Mouse (Mus musculus): ENCODE results near the gene 4930470P17Rik.
"Not testable (repeated sequence)": the region's sequence is repeated elsewhere in the genome, so short reads cannot be mapped to it uniquely, and the experiment has no call there.

The 4930470P17Rik gene

GRCm38 (mm10) chr2:170601917-170602316 is at the start of gene 4930470P17Rik:
4930470P17Rik (minus strand) TSS chr2:170602017.
- no peak for DNase-seq

- DNase-seq, result no peak
Measured at GRCm38 (mm10) chr2:170651483-170651882, 49.7 kb upstream of the 4930470P17Rik start.

DNA sequence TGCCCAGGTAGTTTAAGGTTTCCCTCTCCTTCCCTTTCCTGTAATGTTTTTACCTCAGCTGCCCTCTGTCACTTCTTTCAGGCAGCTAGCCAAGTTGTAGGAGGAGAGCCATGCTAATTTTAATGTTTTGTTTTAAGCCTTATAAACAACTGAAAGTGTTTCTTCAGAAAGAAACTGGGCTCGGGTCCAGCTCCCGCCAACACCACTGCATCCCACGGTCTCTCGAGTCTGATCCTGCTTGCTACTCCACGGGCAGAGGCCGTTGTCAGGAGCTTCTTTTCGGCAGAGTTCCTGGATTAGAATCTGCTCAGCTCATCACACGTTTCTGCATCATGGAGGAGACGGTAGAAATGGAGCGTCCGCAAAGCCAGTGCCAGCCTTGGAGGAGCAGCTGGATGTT is 46.7 kb upstream of the 4930470P17Rik start:
- DNase-seq, result peak; percentile 13

- DNase-seq, result no peak
Measured at GRCm38 (mm10) chr2:170646201-170646600, 44.4 kb upstream of the 4930470P17Rik start.

- no peak for DNase-seq
Measured at GRCm38 (mm10) chr2:170642338-170642806, 40.6 kb upstream of the 4930470P17Rik start.

DNA sequence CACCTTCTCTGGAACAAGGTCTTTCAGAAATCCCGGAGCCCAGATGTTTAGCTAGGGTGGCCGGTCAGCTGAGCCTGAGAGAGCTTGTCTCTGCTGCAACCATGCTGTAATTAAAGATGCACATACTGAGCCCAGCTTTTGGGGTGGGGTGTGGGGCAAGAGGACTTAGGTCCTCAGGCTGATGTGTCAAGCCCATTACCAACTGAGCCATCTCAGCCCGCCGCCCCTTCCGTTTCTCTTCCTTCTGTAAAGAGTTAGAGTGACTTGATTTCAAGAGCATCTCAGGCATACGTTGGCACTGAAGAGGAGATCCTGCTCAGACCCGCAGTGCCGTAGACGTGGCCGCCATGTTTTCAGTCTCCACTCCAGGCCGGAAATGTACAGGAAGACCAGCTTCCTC is 38.5 kb upstream of the 4930470P17Rik start:
- DNase-seq, result no peak

GRCm38 (mm10) chr2:170638746-170639145 is 36.9 kb upstream of the 4930470P17Rik start:
- no peak for DNase-seq

- DNase-seq, result no peak
Measured at GRCm38 (mm10) chr2:170632998-170633622, 31.3 kb upstream of the 4930470P17Rik start.

GRCm38 (mm10) chr2:170632386-170632785 is 30.6 kb upstream of the 4930470P17Rik start:
- DNase-seq, result no peak

DNA sequence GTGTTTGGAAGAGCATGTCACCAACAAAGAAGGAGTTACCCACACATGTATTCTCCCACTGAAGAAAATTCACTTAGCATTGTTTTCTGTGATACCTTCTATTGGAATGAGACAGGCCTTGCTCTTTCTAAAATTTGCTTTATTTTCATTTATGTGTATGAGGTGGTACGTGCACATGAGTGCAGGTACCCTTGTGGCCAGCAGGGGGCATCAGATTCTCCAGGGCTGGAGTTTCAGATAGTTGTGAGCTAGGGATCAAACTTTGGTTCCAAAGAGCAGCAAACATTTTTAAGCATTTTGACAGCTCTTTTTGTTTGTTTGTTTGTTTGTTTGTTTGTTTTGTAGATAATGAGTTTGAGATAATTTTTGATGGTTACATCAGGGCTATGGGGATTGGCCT is 29.6 kb upstream of the 4930470P17Rik start:
- no peak for DNase-seq

DNA sequence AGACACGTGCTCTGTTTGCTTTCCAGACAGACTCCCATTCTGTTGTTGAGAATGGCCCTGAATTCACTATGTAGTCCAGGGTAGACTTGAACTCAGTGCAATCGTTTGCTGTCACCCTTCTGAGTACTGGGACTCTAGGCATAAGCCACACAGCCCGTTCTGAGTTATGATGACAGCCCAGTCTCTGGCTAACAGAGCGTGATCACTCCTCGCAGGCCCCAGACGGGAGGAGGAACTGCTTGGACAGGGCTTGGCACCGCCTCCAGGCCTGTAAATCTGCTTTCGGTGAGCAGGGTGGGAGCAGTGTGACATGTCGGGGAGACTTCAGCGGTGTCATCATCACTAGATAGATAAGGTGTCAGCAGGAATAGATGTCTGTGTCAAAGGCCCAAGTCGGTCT is 28.7 kb upstream of the 4930470P17Rik start:
- DNase-seq, result no peak

DNA sequence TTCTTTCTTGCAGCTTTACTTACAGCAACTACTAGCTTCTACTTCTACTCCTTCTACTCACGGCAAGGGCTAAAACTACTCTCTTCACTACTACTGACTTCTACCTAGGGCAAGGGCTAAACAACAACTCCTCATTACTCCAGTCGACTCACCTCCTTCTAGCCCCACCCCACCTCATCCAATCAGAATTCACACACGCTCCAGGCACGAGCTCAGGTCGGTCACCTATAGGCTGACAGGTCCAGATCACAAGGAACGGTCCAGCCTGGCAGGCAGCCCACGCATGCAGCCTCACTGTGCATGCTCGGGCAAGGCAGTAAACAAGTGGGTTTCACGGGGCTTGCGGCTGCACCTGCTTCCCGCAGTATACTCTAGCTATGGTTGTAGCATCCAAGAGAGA is 26.2 kb upstream of the 4930470P17Rik start:
- DNase-seq, result not testable (repeated sequence)

DNA sequence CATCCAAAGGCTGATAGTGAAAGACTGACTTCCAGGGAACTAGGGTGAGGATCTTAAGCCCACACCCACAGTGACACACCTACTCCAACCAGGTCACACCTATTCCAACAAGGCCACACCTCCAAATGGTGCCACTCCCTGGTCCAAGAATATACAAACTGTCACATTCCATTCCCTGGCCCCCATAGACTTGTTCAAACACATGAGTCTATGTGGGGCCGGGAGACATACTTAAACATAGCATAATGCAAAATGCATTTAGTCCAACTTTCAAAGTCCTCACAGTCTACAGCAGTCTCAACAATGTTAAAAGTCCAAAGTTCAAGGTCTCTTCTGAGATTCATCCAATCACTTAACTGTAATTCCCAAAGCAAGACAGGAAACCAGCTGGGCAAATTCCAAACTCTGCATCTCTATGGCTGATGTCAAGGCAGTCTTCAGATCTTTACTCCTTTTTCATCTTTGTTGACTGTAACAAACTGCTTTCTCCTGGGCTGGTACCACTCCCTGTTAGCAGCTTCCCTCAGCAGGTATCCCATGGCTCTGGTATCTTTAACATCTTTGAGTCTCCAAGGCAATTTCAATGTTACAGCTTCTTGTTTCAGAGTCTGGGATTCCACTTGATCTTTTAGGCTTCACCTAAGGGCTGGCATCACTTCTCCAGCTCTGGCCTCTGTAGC is 22.5 kb upstream of the 4930470P17Rik start:
- not testable (repeated sequence) for DNase-seq

- no peak for DNase-seq
Measured at GRCm38 (mm10) chr2:170622985-170623384, 21.2 kb upstream of the 4930470P17Rik start.

- DNase-seq, result no peak
Measured at GRCm38 (mm10) chr2:170618862-170619492, 17.2 kb upstream of the 4930470P17Rik start.

GRCm38 (mm10) chr2:170611794-170612193 is 10.0 kb upstream of the 4930470P17Rik start:
- not testable (repeated sequence) for DNase-seq

GRCm38 (mm10) chr2:170601171-170601570 is 646 bp downstream of the 4930470P17Rik start:
- no peak for DNase-seq

DNA sequence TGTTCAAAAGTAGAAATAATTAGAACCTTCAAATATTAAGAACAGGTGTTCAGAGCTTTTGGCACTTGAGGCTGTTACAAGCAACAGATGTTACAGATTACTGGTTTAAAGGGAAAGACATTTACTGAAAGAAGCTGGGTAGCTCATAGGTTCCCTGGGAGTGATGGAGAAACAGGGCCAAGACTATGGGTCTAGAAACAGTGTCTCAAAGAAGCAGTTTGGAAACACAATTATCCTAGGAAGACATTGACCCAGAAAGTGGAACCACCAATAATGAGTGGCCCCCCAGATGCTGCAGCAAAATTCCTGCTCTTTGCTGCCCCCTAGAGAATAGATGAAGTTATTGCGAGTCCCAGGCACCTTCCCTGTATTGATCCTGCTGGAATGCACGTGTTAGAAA is 4.2 kb downstream of the 4930470P17Rik start:
- peak; percentile 7 for DNase-seq

DNA sequence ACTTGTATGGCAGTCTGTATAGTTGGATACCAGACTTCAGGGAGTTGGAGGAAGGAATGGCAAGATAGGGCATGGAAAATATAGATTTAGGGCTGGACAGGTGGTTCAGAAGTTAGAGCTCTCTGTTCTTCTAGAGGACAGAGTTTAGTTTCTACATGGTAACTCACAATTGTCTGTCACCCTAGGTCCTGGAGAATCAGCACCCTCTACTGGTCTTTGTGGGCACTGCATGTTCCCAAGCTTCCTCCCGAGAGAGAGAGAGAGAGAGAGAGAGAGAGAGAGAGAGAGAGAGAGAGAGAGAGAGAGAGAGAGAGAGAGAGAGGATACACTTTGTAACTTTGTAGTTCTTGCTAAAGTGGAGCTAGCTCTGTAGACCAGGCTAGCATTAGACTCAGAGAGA is 5.1 kb downstream of the 4930470P17Rik start:
- peak; percentile 61 for DNase-seq

DNA sequence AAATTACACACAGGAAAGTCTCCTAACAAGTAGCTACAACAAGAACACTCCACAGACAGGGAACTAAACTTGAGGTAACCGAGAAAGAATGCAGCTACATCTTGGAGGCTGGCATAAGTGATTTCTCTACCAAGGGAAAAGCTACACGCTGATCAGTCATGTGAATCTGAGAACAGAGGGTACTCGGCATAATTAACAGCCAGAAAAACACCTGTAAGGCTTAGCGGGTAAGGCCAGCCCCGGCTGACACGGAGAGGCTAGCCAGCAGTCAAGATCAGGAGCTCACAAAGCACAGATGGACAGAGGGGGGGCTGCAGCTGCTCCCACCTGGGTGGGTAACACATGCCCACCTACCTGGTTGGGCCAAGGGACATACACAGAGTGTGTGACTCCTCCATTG is 9.7 kb downstream of the 4930470P17Rik start:
- no peak for DNase-seq

- DNase-seq, result no peak
Measured at GRCm38 (mm10) chr2:170588369-170588900, 13.4 kb downstream of the 4930470P17Rik start.

DNA sequence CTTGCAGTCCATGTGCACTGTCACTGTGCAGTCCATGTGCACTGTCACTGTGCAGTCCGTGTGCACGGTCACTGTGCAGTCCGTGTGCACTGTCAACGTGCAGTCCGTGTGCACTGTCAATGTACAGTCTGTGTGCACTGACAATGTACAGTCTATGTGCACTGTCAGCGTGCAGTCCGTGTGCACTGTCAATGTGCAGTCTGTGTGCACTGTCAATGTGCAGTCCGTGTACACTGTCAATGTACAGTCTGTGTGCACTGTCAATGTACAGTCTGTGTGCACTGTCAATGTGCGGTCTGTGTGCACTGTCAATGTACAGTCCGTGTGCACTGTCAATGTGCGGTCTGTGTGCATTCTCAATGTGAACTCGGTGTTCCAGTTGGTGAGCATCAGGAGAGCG is 17.1 kb downstream of the 4930470P17Rik start:
- DNase-seq, result no peak

DNA sequence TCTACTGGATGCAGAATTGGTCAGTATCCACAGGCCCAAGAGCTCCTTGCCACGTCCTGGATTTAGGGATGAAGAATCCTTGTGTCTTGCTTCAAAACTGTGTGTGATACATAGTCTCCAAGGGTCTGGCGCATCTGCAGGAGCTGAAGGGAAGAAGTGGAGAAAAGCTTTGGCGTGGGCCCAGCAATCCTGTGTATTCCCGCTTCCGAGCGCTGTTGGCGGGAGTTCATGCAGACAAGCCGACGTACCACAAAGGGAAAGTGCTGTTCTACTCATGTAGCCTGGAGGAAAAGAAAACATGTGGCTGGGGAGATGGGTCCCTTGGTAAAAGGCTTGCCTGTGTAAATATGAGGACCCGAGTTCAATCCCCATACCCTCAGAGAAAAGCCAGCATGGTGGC is 22.3 kb downstream of the 4930470P17Rik start:
- DNase-seq, result no peak

- no peak for DNase-seq
Measured at GRCm38 (mm10) chr2:170578588-170578987, 23.2 kb downstream of the 4930470P17Rik start.
